Mouse (Mus musculus) spleen, postnatal 36 days (tissue): ENCODE measurements around the gene Mapkapk2.

Experiments used
- DNase-seq, 2 experiments: peaks; one replicate each; pipeline ENCODE4 v3.0.0; 2022; ENCODE audit warnings: low spot score in 2 of 2, mixed read lengths in 1 of 2

The Mapkapk2 gene

GRCm38 (mm10) chr1:131112576-131112975, 14.9 kb upstream of the Mapkapk2 start:
- no peak for DNase-seq

GRCm38 (mm10) chr1:131110525-131111106, 13.0 kb upstream of the Mapkapk2 start:
- peak; percentile 53 to 70 for DNase-seq

- DNase-seq, result no peak
Measured at GRCm38 (mm10) chr1:131107575-131108308, 10.1 kb upstream of the Mapkapk2 start.

- DNase-seq, result peak; percentile 67 to 73
Measured at GRCm38 (mm10) chr1:131103776-131104424, 6.3 kb upstream of the Mapkapk2 start.

GRCm38 (mm10) chr1:131100808-131101207, 3.2 kb upstream of the Mapkapk2 start:
- DNase-seq, result no peak

- DNase-seq, result peak; percentile 58 to 62
Measured at GRCm38 (mm10) chr1:131096803-131097699, 575 bp downstream of the Mapkapk2 start.

- DNase-seq, result no peak
Measured at GRCm38 (mm10) chr1:131096132-131096695, 1.4 kb downstream of the Mapkapk2 start.

- no peak for DNase-seq
Measured at GRCm38 (mm10) chr1:131095574-131095973, 2.1 kb downstream of the Mapkapk2 start.

- no peak for DNase-seq
Measured at GRCm38 (mm10) chr1:131093889-131094288, 3.7 kb downstream of the Mapkapk2 start.

GRCm38 (mm10) chr1:131092846-131093245, 4.8 kb downstream of the Mapkapk2 start:
- no peak for DNase-seq

GRCm38 (mm10) chr1:131092173-131092572, 5.5 kb downstream of the Mapkapk2 start:
- DNase-seq, result no peak

GRCm38 (mm10) chr1:131091481-131091880, 6.1 kb downstream of the Mapkapk2 start:
- no peak for DNase-seq

GRCm38 (mm10) chr1:131090877-131091276, 6.7 kb downstream of the Mapkapk2 start:
- no peak for DNase-seq

- no peak for DNase-seq
Measured at GRCm38 (mm10) chr1:131090261-131090660, 7.4 kb downstream of the Mapkapk2 start.

GRCm38 (mm10) chr1:131089525-131090127, 8.0 kb downstream of the Mapkapk2 start:
- no peak for DNase-seq

- DNase-seq, result no peak
Measured at GRCm38 (mm10) chr1:131088547-131088946, 9.1 kb downstream of the Mapkapk2 start.

- no peak for DNase-seq
Measured at GRCm38 (mm10) chr1:131086907-131087306, 10.7 kb downstream of the Mapkapk2 start.

- no peak for DNase-seq
Measured at GRCm38 (mm10) chr1:131085957-131086739, 11.5 kb downstream of the Mapkapk2 start.

GRCm38 (mm10) chr1:131085272-131085671, 12.4 kb downstream of the Mapkapk2 start:
- no peak for DNase-seq

- no peak for DNase-seq
Measured at GRCm38 (mm10) chr1:131084289-131084688, 13.3 kb downstream of the Mapkapk2 start.
